Mouse (Mus musculus) embryonic facial prominence, embryonic 13.5 days (tissue): ENCODE results near the gene Adamts8. TPM values are rescaled to one million over a fixed set of nuclear protein-coding genes. Genes with fewer than 3 reads are reported as not detected.

Experiments used
- ATAC-seq: fragments of 200-750 bp; cut with Nextera tagmentation; 2 replicates; pipeline ENCODE4 v1.8.0; 2017; ENCODE audit warnings: low read depth; ENCODE audit not compliant: insufficient number of reproducible peaks, insufficient read depth, low FRiP score, low TSS enrichment
- H3K27ac ChIP-seq: fragments of 300-500 bp; sonication (generic); 2 replicates; pipeline ENCODE4 v1.5.1; 2015; ENCODE audit warnings: moderate library complexity, mild to moderate bottlenecking, inconsistent platforms
- H3K27me3 ChIP-seq: fragments of 300-500 bp; sonication (generic); 2 replicates; pipeline ENCODE4 v1.6.1; 2015; ENCODE audit warnings: mild to moderate bottlenecking, inconsistent platforms
- H3K36me3 ChIP-seq: fragments of 300-500 bp; sonication (generic); 2 replicates; pipeline ENCODE4 v1.6.1; 2015; ENCODE audit warnings: mild to moderate bottlenecking, inconsistent platforms
- H3K4me1 ChIP-seq: fragments of 300-500 bp; sonication (generic); 2 replicates; pipeline ENCODE4 v1.6.1; 2015; ENCODE audit warnings: inconsistent platforms
- H3K4me2 ChIP-seq: fragments of 300-500 bp; sonication (generic); 2 replicates; pipeline ENCODE4 v1.6.1; 2015; ENCODE audit warnings: moderate library complexity, mild to moderate bottlenecking, inconsistent platforms
- H3K4me3 ChIP-seq: fragments of 300-500 bp; sonication (generic); 2 replicates; pipeline ENCODE4 v1.5.1; 2015; ENCODE audit warnings: mild to moderate bottlenecking, inconsistent platforms
- H3K9ac ChIP-seq: fragments of 300-500 bp; sonication (generic); 2 replicates; pipeline ENCODE4 v1.6.1; 2015; ENCODE audit warnings: mild to moderate bottlenecking, inconsistent platforms
- H3K9me3 ChIP-seq: fragments of 300-500 bp; sonication (generic); 2 replicates; pipeline ENCODE4 v1.6.1; 2016; ENCODE audit warnings: inconsistent platforms
- WGBS: fragments of 180-500 bp; shearing (Covaris S2); methylation state at CpG from one replicate; pipeline ENCODE4 v1.1.7; 2015; ENCODE audit warnings: mixed read lengths; 5-methylcytosine and 5-hydroxymethylcytosine counted together
- polyA plus RNA-seq: library from polyadenylated mRNA; unstranded; fragments of >200 nt; fragmentation: Nextera tagmentation; extraction: Ambion mirVana; gene quantifications from 2 replicates; pipeline ENCODE4 v1.2.1, GENCODE M21; 2015

Adamts8 gene
- polyA plus RNA-seq, 1 experiment from 2014 or later = 2.0 TPM

GRCm38 (mm10) chr9:30908973-30909372 lies 33.4 kb upstream of the Adamts8 start:
- H3K9me3 ChIP-seq = no peaks in the 10 kb centered on the region
- H3K4me1 ChIP-seq = 0 out of 2 replicates have a peak, but pooled peaks cover 4% of the 10 kb centered on the region
- WGBS = 82% methylated on average over 5 of the region's 5 CpGs
- no peak overlapping the region for H3K9ac ChIP-seq
- peaks cover 27% of the 10 kb centered on the region for H3K36me3 ChIP-seq
- no peak overlapping the region for H3K4me2 ChIP-seq
- no peak overlapping the region for H3K27ac ChIP-seq
- H3K4me3 ChIP-seq = no peak overlapping the region
- ATAC-seq = no peak
- no peaks in the 10 kb centered on the region for H3K27me3 ChIP-seq

GRCm38 (mm10) chr9:30910491-30910890 lies 31.9 kb upstream of the Adamts8 start:
- Histone ChIP-seq H3K4me3 (no peak overlapping the region), H3K27ac (no peak overlapping the region), H3K4me2 (no peak overlapping the region), H3K27me3 (no peaks in the 10 kb centered on the region), H3K9ac (no peak overlapping the region), H3K36me3 (peaks cover 18% of the 10 kb centered on the region; the same call in 1 of the 2 replicates), H3K9me3 (no peaks in the 10 kb centered on the region), H3K4me1 (0 out of 2 replicates have a peak, but pooled peaks cover 4% of the 10 kb centered on the region)
- WGBS = 89% methylated on average over 5 of the region's 5 CpGs
- no peak for ATAC-seq

- no peaks in the 10 kb centered on the region for H3K27me3 ChIP-seq
- H3K4me1 ChIP-seq = 0 out of 2 replicates have a peak, but pooled peaks cover 4% of the 10 kb centered on the region
- H3K9ac ChIP-seq = no peak overlapping the region
- no peak overlapping the region for H3K27ac ChIP-seq
- no peak for ATAC-seq
- no peak overlapping the region for H3K4me3 ChIP-seq
- 78% methylated on average over 3 of the region's 3 CpGs for WGBS
- peaks cover 17% of the 10 kb centered on the region; the same call in 1 of the 2 replicates for H3K36me3 ChIP-seq
- H3K9me3 ChIP-seq = no peaks in the 10 kb centered on the region
- H3K4me2 ChIP-seq = no peak overlapping the region
Observed at GRCm38 (mm10) chr9:30912161-30912560, 30.2 kb upstream of the Adamts8 start.

DNA sequence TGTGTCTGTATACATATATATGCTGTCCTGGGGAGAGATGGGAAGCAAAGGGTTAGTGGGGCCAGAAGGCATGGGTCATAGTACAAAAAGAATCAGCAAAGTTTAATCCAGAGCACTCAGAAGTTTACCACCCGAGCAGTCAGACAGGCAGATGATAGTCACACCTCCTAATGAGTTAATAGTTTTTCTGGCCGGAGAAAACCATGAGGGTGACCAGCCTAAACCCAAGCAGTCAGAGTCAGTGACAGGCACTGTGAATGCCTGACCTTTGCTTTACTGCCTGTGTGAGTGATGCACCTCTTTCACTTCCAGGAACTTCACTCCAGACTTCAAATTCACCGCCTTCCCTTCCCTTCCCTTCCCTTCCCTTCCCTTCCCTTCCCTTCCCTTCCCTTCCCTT lies 28.9 kb upstream of the Adamts8 start:
- H3K36me3 ChIP-seq = peaks cover 12% of the 10 kb centered on the region; the same call in 1 of the 2 replicates
- no peaks in the 10 kb centered on the region for H3K9me3 ChIP-seq
- no peak overlapping the region for H3K4me3 ChIP-seq
- H3K4me1 ChIP-seq = peaks cover 5% of the 10 kb centered on the region; the same call in 1 of the 2 replicates
- H3K9ac ChIP-seq = no peak overlapping the region
- H3K27me3 ChIP-seq = no peaks in the 10 kb centered on the region
- 66% methylated on average over 3 of the region's 3 CpGs for WGBS
- H3K4me2 ChIP-seq = no peak overlapping the region
- no peak overlapping the region for H3K27ac ChIP-seq
- no peak for ATAC-seq

- H3K4me1 ChIP-seq = peaks cover 13% of the 10 kb centered on the region
- H3K27ac ChIP-seq = no peak overlapping the region
- no peaks in the 10 kb centered on the region for H3K9me3 ChIP-seq
- H3K9ac ChIP-seq = no peak overlapping the region
- no peak for ATAC-seq
- peaks cover 12% of the 10 kb centered on the region; the same call in 1 of the 2 replicates for H3K36me3 ChIP-seq
- no peak overlapping the region for H3K4me3 ChIP-seq
- WGBS = 81% methylated on average over 2 of the region's 2 CpGs
- no peak overlapping the region for H3K4me2 ChIP-seq
- H3K27me3 ChIP-seq = no peaks in the 10 kb centered on the region
Observed at GRCm38 (mm10) chr9:30914241-30914640, 28.1 kb upstream of the Adamts8 start.

GRCm38 (mm10) chr9:30916266-30916968 lies 25.9 kb upstream of the Adamts8 start:
- peaks cover 23% of the 10 kb centered on the region for H3K4me1 ChIP-seq
- no peak overlapping the region for H3K27ac ChIP-seq
- WGBS = 88% methylated on average over 6 of the region's 6 CpGs
- 0 out of 2 replicates have a peak, but pooled peaks cover 2% of the 10 kb centered on the region for H3K36me3 ChIP-seq
- H3K9ac ChIP-seq = no peak overlapping the region
- peaks cover 17% of the 10 kb centered on the region for H3K27me3 ChIP-seq
- H3K4me3 ChIP-seq = no peak overlapping the region
- no peaks in the 10 kb centered on the region for H3K9me3 ChIP-seq
- ATAC-seq = no peak
- no peak overlapping the region for H3K4me2 ChIP-seq

GRCm38 (mm10) chr9:30918466-30919356 lies 23.7 kb upstream of the Adamts8 start:
- Histone ChIP-seq H3K27me3 (peaks cover 32% of the 10 kb centered on the region), H3K27ac (peak overlapping the region; percentile 33; the same call in 1 of the 2 replicates), H3K9me3 (no peaks in the 10 kb centered on the region), H3K9ac (0 out of 2 replicates have a peak overlapping the region, but pooled peaks have one; percentile 21), H3K4me1 (peaks cover 35% of the 10 kb centered on the region), H3K4me2 (peak overlapping the region; percentile 97), H3K36me3 (no peaks in the 10 kb centered on the region), H3K4me3 (peak overlapping the region; percentile 64)
- ATAC-seq = no peak
- 36% methylated on average over 12 of the region's 12 CpGs for WGBS

DNA sequence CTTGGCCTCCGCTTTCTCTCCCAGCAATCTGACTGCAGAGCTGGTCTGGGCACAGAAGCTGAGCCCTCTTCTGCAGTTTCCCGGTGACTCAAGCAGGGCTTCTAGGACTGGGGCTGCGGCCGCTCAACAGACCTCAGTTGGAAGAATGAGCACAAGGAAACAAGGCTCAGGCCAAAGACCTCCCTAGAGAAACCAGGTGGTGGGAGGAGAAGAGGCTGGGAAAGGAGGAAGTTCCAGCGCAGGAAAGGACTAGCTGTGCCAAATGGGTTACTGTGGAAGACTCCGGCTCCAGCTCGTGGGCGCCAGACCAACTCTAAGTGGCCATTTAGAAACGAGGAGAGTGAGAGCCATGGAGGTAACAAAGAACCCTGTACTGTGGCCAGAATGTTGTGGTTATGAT lies 22.7 kb upstream of the Adamts8 start:
- Histone ChIP-seq H3K4me1 (peaks cover 35% of the 10 kb centered on the region), H3K9ac (0 out of 2 replicates have a peak overlapping the region, but pooled peaks have one; percentile 4), H3K4me3 (peak overlapping the region; percentile 64), H3K27me3 (peaks cover 32% of the 10 kb centered on the region), H3K4me2 (peak overlapping the region; percentile 97), H3K9me3 (no peaks in the 10 kb centered on the region), H3K27ac (no peak overlapping the region; the same call in 1 of the 2 replicates), H3K36me3 (no peaks in the 10 kb centered on the region)
- no peak for ATAC-seq
- WGBS = 83% methylated on average over 9 of the region's 9 CpGs

GRCm38 (mm10) chr9:30920736-30921135 lies 21.6 kb upstream of the Adamts8 start:
- Histone ChIP-seq H3K4me2 (peak overlapping the region; percentile 97), H3K4me1 (peaks cover 35% of the 10 kb centered on the region), H3K9ac (0 out of 2 replicates have a peak overlapping the region, but pooled peaks have one; percentile 74), H3K9me3 (no peaks in the 10 kb centered on the region), H3K36me3 (no peaks in the 10 kb centered on the region), H3K4me3 (peak overlapping the region; percentile 64), H3K27ac (no peak overlapping the region), H3K27me3 (peaks cover 32% of the 10 kb centered on the region)
- no peak for ATAC-seq
- 20% methylated on average over 6 of the region's 6 CpGs for WGBS

GRCm38 (mm10) chr9:30921261-30922103 lies 20.9 kb upstream of the Adamts8 start:
- Histone ChIP-seq H3K4me3 (peak overlapping the region; percentile 64), H3K9ac (peak overlapping the region; percentile 74), H3K4me1 (peaks cover 35% of the 10 kb centered on the region), H3K27ac (no peak overlapping the region; the same call in 1 of the 2 replicates), H3K36me3 (no peaks in the 10 kb centered on the region), H3K4me2 (peak overlapping the region; percentile 97), H3K27me3 (peaks cover 32% of the 10 kb centered on the region), H3K9me3 (no peaks in the 10 kb centered on the region)
- WGBS = 3% methylated on average over 56 of the region's 56 CpGs
- ATAC-seq = 0 out of 2 replicates have a peak, but pooled peaks have one; percentile 16
